Mouse (Mus musculus) small intestine, adult 2 months (tissue): ENCODE measurements at regions not wholly inside any gene's neighbourhood (a gene's known extent, or its start where the extent isn't known, plus 50 kb on each side); places are given as distances from the start of the nearest gene placed in this dataset.

Experiments used
- CTCF ChIP-seq: fragments of 200-500 bp; IDR thresholded peaks from 2 replicates; pipeline ENCODE4 v1.5.1; 2012; ENCODE audit warnings: low read depth, mild to moderate bottlenecking, control low read depth, inconsistent platforms, low read length, moderate library complexity, mixed read lengths; ENCODE audit not compliant: insufficient replicate concordance, insufficient read length; ENCODE audit errors: extremely low read depth
- POLR2A ChIP-seq: fragments of 200-500 bp; IDR thresholded peaks from 2 replicates; pipeline ENCODE4 v1.6.1; 2012; ENCODE audit warnings: low read depth, mild to moderate bottlenecking, control low read depth, inconsistent platforms, low read length, moderate library complexity

- TF ChIP-seq CTCF = no peak
- TF ChIP-seq POLR2A = no peak
Observed at GRCm38 (mm10) chr14:105663472-105663871, 233.1 kb downstream of the Spry2 start.
